Mouse (Mus musculus) heart, embryonic 10.5 days (tissue): Measurements from ENCODE around the gene Wnk4. TPM values are rescaled to one million over a fixed set of nuclear protein-coding genes. Genes with fewer than 3 reads are reported as not detected.

Source experiments
- DNase-seq: peaks from one replicate; pipeline ENCODE4 v3.0.0-alpha.2; 2017; ENCODE audit warnings: low spot score
- H3K27ac ChIP-seq: fragments of 300-500 bp; sonication (generic); 2 replicates; pipeline ENCODE4 v1.5.1; 2016; ENCODE audit warnings: mild to moderate bottlenecking
- H3K27me3 ChIP-seq: fragments of 300-500 bp; sonication (generic); 2 replicates; pipeline ENCODE4 v1.6.1; 2016; ENCODE audit warnings: mild to moderate bottlenecking; ENCODE audit not compliant: poor library complexity, insufficient read depth, severe bottlenecking
- H3K36me3 ChIP-seq: fragments of 300-500 bp; sonication (generic); 2 replicates; pipeline ENCODE4 v1.6.1; 2016; ENCODE audit warnings: mild to moderate bottlenecking, moderate library complexity
- H3K4me1 ChIP-seq: fragments of 300-500 bp; sonication (generic); 2 replicates; pipeline ENCODE4 v1.6.1; 2016; ENCODE audit warnings: mild to moderate bottlenecking
- H3K4me3 ChIP-seq: fragments of 300-500 bp; sonication (generic); 2 replicates; pipeline ENCODE4 v1.5.1; 2016; ENCODE audit warnings: mild to moderate bottlenecking, moderate library complexity
- H3K9me3 ChIP-seq: fragments of 300-500 bp; sonication (generic); 2 replicates; pipeline ENCODE4 v1.6.1; 2016; ENCODE audit warnings: mild to moderate bottlenecking, moderate library complexity
- WGBS: fragments of 180-500 bp; shearing (Covaris S2); methylation state at CpG from one replicate; pipeline ENCODE4 v1.1.7; 2016; 5-methylcytosine and 5-hydroxymethylcytosine counted together
- polyA plus RNA-seq: library from polyadenylated mRNA; unstranded; fragments of >200 nt; fragmentation: Nextera tagmentation; extraction: Ambion mirVana; gene quantifications from 2 replicates; pipeline ENCODE4 v1.2.1, GENCODE M21; 2016

Gene Wnk4
- polyA plus RNA-seq, 1 experiment from 2014 or later: 13.9 TPM

DNA sequence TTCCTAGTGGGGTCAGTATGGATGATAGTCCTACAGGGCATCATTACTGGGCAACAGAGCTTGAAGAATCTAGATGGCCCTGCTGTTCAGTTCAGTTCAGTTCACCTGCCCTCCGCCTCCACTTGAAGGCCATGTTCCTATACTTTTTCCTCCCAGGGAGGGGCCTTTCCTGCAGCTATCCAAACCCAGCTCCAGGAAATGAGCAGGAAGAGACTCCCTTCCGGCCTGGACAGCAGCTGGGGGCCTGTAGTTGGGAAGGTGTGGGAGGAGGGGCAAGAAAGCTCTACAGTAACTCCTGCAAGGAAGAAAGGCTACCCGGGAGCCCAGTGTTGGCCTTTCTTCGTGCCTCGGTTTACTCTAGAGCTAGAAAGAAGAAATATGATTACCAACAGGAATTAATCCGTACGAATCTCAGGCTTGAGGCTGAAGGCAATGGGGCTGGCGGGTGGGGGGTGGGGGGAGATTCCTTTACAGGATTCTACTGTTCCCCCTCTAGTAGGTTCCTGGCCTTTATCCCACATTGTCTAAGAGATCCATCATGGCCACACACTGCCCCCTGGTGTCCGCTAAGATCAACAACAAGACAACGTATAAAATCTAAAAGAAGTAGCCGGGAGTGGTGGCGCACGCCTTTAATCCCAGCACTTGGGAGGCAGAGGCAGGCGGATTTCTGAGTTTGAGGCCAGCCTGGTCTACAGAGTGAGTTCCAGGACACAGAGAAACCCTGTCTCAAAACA is 11.9 kb upstream of the Wnk4 start:
- Histone ChIP-seq H3K27ac (peak overlapping the region; percentile 64; the same call in 1 of the 2 replicates), H3K27me3 (peaks cover 47% of the 10 kb centered on the region), H3K9me3 (no peaks in the 10 kb centered on the region), H3K4me3 (peak overlapping the region; percentile 76), H3K36me3 (no peaks in the 10 kb centered on the region), H3K4me1 (peaks cover 32% of the 10 kb centered on the region)
- 28% methylated on average over 14 of the region's 14 CpGs for WGBS
- DNase-seq: no peak

- 74% methylated on average over 2 of the region's 2 CpGs for WGBS
Observed at GRCm38 (mm10) chr11:101251031-101251430, 9.3 kb upstream of the Wnk4 start.

DNA sequence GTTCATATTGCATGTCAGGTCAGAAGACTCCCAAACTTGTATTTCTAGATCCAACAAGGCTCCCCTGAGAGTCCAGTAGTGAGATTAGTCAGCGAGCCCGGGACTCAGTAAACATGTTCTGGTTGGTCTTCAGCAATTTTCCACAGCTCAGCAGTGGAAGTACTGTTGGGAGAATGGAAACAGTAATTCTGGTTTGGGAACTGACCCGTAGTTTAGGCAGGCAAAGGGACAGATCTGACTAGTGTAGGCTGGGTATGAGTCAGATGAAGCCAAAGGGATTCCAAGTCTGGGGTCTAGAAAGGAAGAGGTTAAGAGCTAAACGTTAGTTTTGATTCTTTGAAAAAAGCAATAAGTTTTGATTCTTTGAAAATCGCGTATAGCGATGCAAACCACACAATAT is 7.4 kb upstream of the Wnk4 start:
- 13% methylated on average over 7 of the region's 7 CpGs for WGBS
- H3K4me1 ChIP-seq: peaks cover 31% of the 10 kb centered on the region
- peaks cover 17% of the 10 kb centered on the region for H3K36me3 ChIP-seq
- H3K27me3 ChIP-seq: peaks cover 6% of the 10 kb centered on the region
- no peaks in the 10 kb centered on the region for H3K9me3 ChIP-seq
- peak overlapping the region; percentile 94 for H3K4me3 ChIP-seq
- no peak for DNase-seq
- peak overlapping the region; percentile 97 for H3K27ac ChIP-seq

More at GRCm38 (mm10) chr11:101251031-101251430, 9.3 kb upstream of the Wnk4 start:
- Histone ChIP-seq H3K27me3 (peaks cover 25% of the 10 kb centered on the region), H3K4me1 (peaks cover 37% of the 10 kb centered on the region), H3K27ac (no peak overlapping the region), H3K4me3 (no peak overlapping the region), H3K9me3 (no peaks in the 10 kb centered on the region), H3K36me3 (0 out of 2 replicates have a peak, but pooled peaks cover 2% of the 10 kb centered on the region)
- no peak for DNase-seq

- Histone ChIP-seq H3K9me3 (no peaks in the 10 kb centered on the region), H3K27ac (peak within 1 kb of the TSS; percentile 97), H3K36me3 (peaks cover 20% of the 10 kb centered on the region), H3K4me1 (peaks cover 36% of the 10 kb centered on the region), H3K4me3 (peak within 1 kb of the TSS; percentile 94), H3K27me3 (no peaks in the 10 kb centered on the region)
- WGBS: under 1% methylated on average over 40 of the region's 40 CpGs
- peak; percentile 93 for DNase-seq
Observed at GRCm38 (mm10) chr11:101253613-101254389, 6.6 kb upstream of the Wnk4 start, which contains the start of gene Vps25. Vps25 (plus strand) TSS chr11:101253707.

DNA sequence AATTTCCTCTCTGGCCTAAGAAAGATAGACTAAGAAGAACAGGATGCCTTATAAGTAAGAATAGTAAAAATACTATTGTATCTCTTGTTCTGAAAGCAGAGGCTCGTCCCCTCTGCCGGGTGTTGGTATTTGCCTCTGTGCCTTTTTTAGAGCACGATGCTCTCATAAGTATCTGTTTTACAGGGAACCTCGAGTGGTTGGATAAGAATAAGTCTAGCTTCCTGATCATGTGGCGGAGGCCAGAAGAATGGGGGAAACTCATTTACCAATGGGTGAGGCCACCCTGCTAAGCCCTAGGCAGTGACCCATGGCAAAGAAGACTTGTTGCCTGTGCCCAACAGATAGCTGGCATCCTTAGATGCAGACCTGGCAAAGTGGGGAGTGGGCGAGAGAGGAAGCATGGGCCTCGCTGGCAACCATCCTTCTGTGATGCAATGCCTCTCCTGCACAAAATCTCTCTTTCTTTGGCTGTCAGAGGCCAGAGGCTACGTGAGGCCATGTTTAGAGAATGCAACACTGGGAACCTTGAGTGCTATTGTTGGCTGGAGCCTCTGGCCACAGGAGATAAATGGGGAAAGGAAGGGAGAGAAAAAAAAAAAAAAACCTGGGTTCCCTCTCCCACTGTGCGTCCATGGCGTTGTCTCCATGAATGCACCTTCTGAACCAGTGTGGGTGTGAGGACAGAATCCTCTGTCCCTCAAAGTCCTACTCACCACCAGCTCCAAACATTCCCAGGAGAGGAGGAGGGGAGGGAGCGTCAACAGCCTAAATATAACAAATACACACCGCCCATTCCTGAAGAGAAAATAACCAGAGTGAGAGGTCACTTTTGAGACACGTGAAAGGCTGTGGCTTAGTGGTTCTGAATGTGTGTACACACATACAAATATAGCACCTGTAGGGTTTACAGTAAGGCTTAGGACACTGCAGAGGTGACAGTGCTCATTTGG is 4.3 kb upstream of the Wnk4 start:
- Histone ChIP-seq H3K9me3 (no peaks in the 10 kb centered on the region), H3K27ac (peak overlapping the region; percentile 59), H3K4me3 (no peak overlapping the region), H3K36me3 (peaks cover 20% of the 10 kb centered on the region), H3K27me3 (peaks cover under 1% of the 10 kb centered on the region; the same call in 1 of the 2 replicates), H3K4me1 (peaks cover 59% of the 10 kb centered on the region)
- whole genome bisulfite sequencing: 69% methylated on average over 13 of the region's 13 CpGs
- DNase-seq: peak; percentile 66

DNA sequence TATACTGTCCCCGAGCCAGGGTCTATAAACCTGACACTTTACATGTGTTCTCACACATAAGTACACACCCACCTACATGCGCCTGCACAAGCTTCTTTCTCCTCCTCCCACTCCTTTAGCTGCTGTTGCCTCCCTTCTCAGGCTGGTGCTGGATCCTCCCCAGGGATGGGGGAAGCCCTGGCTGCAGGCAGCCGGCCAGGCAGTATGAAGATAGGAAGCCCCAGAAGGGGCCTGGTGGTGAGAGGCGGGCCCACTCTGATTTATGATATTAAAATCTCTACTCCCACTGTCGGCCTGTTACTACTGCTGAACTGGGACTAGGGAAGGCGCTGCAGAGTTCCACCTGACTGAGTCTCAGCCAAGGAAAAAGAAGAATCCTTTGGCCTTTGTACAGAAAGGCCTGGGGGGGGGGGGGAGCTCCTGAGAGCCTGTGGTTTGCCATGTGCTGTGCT is 1.1 kb upstream of the Wnk4 start:
- Histone ChIP-seq H3K27me3 (peaks cover 32% of the 10 kb centered on the region), H3K4me1 (peaks cover 75% of the 10 kb centered on the region), H3K36me3 (peaks cover 20% of the 10 kb centered on the region), H3K4me3 (peak overlapping the region; percentile 73), H3K27ac (peak overlapping the region; percentile 83), H3K9me3 (no peaks in the 10 kb centered on the region)
- DNase-seq: peak; percentile 85
- WGBS: 40% methylated on average over 6 of the region's 6 CpGs

DNA sequence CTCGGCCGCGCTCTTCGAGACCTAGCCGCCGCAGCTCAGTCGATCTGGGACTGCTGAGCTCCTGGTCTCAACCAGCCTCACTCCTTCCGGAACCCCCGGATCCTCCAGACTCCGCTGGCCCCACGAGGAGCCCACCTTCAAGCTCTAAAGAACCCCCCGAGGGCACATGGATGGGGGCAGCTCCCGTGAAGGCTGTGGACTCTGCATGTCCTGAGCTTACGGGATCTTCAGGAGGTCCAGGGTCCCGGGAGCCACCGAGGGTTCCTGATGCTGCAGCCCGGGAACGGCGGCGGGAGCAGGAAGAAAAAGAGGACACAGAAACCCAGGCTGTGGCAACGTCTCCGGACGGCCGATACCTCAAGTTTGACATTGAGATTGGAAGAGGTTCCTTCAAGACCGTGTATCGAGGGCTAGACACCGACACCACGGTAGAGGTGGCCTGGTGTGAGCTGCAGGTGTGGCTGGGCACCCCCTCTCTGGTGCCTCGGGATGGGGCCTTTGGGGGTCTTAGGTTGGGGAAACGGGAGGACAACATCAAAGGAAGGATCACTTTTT is 536 bp downstream of the Wnk4 start:
- peaks cover 78% of the 10 kb centered on the region for H3K4me1 ChIP-seq
- H3K4me3 ChIP-seq: peak overlapping the region; percentile 73
- peak overlapping the region; percentile 83 for H3K27ac ChIP-seq
- WGBS: 1% methylated on average over 30 of the region's 30 CpGs
- no peaks in the 10 kb centered on the region for H3K9me3 ChIP-seq
- DNase-seq: no peak
- H3K27me3 ChIP-seq: peaks cover 46% of the 10 kb centered on the region
- H3K36me3 ChIP-seq: peaks cover 20% of the 10 kb centered on the region

DNA sequence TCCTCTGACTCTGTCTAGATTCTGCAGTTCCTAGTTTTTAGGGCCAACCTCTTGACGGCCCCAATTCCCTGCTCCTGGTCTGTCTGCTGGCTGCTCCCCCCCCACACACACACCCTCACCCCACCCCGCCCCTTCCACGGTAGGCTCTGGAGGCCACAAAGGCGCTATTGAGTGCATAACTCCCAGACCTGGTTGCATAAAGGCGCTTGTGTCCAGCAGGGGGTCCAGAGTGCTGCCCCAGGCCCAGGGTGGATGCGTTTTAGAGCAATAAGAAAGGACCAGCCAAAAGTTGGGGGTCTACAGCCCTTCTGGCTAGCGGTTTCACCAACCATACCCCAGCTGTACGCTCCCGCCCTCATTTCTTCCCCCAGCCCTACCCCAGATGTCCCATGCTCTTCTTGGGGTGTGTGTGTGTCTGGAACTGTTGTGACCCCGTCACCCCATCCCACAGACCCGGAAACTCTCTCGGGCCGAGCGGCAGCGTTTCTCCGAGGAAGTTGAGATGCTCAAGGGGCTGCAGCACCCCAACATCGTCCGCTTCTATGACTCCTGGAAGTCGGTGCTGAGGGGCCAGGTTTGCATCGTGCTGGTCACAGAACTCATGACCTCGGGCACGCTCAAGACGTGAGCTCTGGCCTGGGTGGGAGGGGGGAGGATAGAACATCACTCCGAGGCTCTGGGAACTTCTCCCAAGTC is 2.1 kb downstream of the Wnk4 start:
- H3K36me3 ChIP-seq: peaks cover 6% of the 10 kb centered on the region
- WGBS: 3% methylated on average over 24 of the region's 24 CpGs
- H3K4me3 ChIP-seq: peak overlapping the region; percentile 73
- H3K4me1 ChIP-seq: peaks cover 72% of the 10 kb centered on the region
- DNase-seq: no peak
- peaks cover 58% of the 10 kb centered on the region for H3K27me3 ChIP-seq
- peak overlapping the region; percentile 83; the same call in 1 of the 2 replicates for H3K27ac ChIP-seq
- H3K9me3 ChIP-seq: no peaks in the 10 kb centered on the region

GRCm38 (mm10) chr11:101263138-101263988 is 3.0 kb downstream of the Wnk4 start:
- Histone ChIP-seq H3K36me3 (no peaks in the 10 kb centered on the region), H3K9me3 (no peaks in the 10 kb centered on the region), H3K4me1 (peaks cover 69% of the 10 kb centered on the region), H3K27ac (no peak overlapping the region), H3K27me3 (peaks cover 58% of the 10 kb centered on the region), H3K4me3 (peak overlapping the region; percentile 73)
- 7% methylated on average over 32 of the region's 32 CpGs for WGBS
- no peak for DNase-seq

- Histone ChIP-seq H3K4me1 (peaks cover 70% of the 10 kb centered on the region), H3K27me3 (peaks cover 58% of the 10 kb centered on the region), H3K4me3 (0 out of 2 replicates have a peak overlapping the region, but pooled peaks have one; percentile 7), H3K9me3 (no peaks in the 10 kb centered on the region), H3K27ac (no peak overlapping the region), H3K36me3 (no peaks in the 10 kb centered on the region)
- no peak for DNase-seq
- WGBS: 25% methylated on average over 3 of the region's 3 CpGs
Observed at GRCm38 (mm10) chr11:101263989-101264280, 3.6 kb downstream of the Wnk4 start.

GRCm38 (mm10) chr11:101264954-101265471 is 4.6 kb downstream of the Wnk4 start:
- Histone ChIP-seq H3K9me3 (no peaks in the 10 kb centered on the region), H3K4me3 (peak overlapping the region; percentile 54), H3K36me3 (no peaks in the 10 kb centered on the region), H3K27me3 (peaks cover 58% of the 10 kb centered on the region), H3K27ac (0 out of 2 replicates have a peak overlapping the region, but pooled peaks have one; percentile 25), H3K4me1 (peaks cover 70% of the 10 kb centered on the region)
- WGBS: 8% methylated on average over 31 of the region's 31 CpGs
- no peak for DNase-seq
